9 mouse cellular contexts compared by ENCODE assay signal in the genomic region with DNA sequence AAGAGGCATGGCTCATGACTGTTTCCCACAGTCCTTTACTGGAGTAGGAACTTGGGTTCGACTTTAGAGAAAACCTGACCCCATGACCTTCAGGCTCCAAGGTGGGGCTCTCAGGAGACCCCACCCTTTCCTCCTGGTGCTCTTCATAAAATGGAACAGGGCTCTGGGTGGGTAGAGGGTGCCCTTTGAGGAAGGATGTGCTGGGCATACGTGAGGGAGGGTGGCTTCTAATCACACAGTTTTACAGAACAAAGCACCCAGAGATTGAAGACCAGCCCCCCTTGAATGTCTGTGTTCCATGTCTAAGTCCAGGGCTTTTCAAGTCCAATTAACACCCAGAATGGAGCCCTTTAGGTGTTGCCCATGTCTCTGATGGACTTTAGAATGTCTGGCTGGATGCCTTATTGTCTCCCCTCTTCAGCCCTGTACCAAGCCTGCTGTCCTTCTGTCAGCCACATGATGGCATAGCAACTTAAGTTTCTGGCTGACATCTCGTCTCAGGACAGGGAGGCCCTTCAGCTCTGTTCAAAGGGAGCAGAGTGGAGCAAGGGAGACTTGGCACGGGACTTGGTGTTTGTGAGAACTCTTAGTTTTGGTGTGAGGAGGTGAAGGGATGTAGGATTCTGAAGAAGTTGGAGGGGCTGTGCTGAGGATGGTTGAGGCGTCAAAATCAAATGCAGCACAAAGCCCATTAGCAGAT.
DNase-seq lines count a peak whose midpoint lies in the region; ATAC-seq and TF ChIP-seq lines count a peak whose summit lies in the region.
"Had no signal": no experiment of that assay in that cellular context is flagged by ENCODE, and none has a peak within 500 bp of the region (broad histone marks: within the 10 kb centered on the region; RNA-seq: fewer than 3 reads in every experiment).

No protein-coding gene starts in this region.

- no peaks in the 10 kb centered on the region for H3K79me2 ChIP-seq in heart, adult 2 months (replicated peaks; ENCODE audit: control insufficient read depth, insufficient read depth, low read length)

- peaks cover 7% of the 10 kb centered on the region for H3K4me1 ChIP-seq in heart, adult 2 months (ENCODE audit: control insufficient read depth, insufficient read depth, low read length)
- H3K4me1 ChIP-seq in kidney, postnatal 0 days (replicated peaks; ENCODE audit: insufficient read depth, low read length), result no peaks in the 10 kb centered on the region

- ATAC-seq in kidney, postnatal 0 days (replicated peaks; ENCODE audit: low FRiP score, low read depth), result 0 out of 2 replicates have a peak, but pooled peaks have one; percentile 17

- no peaks in the 10 kb centered on the region for H3K27me3 ChIP-seq in heart, adult 2 months (ENCODE audit: control insufficient read depth, insufficient read depth, low read length)
- H3K27me3 ChIP-seq in kidney, postnatal 0 days (ENCODE audit: insufficient read depth, low read length), result no peaks in the 10 kb centered on the region

- TF ChIP-seq EP300 in heart, adult 2 months (IDR thresholded peaks at IDR 0.05; ENCODE audit: insufficient read depth, low read depth, low read length), result peak; percentile 89

- 44% methylated on average over 5 of the region's 5 CpGs for WGBS in heart, adult 2 months
- 51% methylated on average over 5 of the region's 5 CpGs for WGBS in kidney, postnatal 0 days

- H3K9ac ChIP-seq in heart, adult 2 months (ENCODE audit: low read depth, low read length), result no peak overlapping the region
- H3K9ac ChIP-seq in kidney, postnatal 0 days (ENCODE audit: low read depth, low read length), result no peak overlapping the region

- TF ChIP-seq CTCF in heart, adult 2 months (IDR thresholded peaks at IDR 0.05), result peak; percentile 73
- TF ChIP-seq CTCF in kidney, postnatal 0 days (IDR thresholded peaks at IDR 0.05; ENCODE audit: low read depth), result peak; percentile 86

- intact Hi-C loops in heart, adult 2 months (cut with DNase I), result loop anchor here (2.0 to 10.0 kb wide), 6 partner anchors 236 to 1348 kb away; no protein-coding TSS in a partner anchor

- no peak overlapping the region for H3K4me3 ChIP-seq in heart, adult 2 months
- H3K4me3 ChIP-seq in kidney, postnatal 0 days (replicated peaks; ENCODE audit: low read depth, low read length), result no peak overlapping the region
- H3K4me3 ChIP-seq: myocyte had no signal

- DNase-seq in urinary bladder, postnatal 25 days (ENCODE audit: low spot score), result peak; percentile 14
- no peak for DNase-seq in urinary bladder, postnatal 10 days (ENCODE audit: low spot score)
- peak; percentile 79 for DNase-seq in embryo, embryonic 11 days
- peak; percentile 45 for DNase-seq in heart, adult 2 months
- peak; percentile 91 for DNase-seq in kidney, postnatal 0 days (ENCODE audit: low spot score)
- peak; percentile 6 to 22 for DNase-seq in lung, adult 18-20 months
- peak; percentile 26 for DNase-seq in retina, adult 2 months (ENCODE audit: low read depth, low spot score)
- no peak for DNase-seq in spleen, postnatal 10 days (ENCODE audit: low spot score in 2 of 2)

- H3K36me3 ChIP-seq in heart, adult 2 months (ENCODE audit: control insufficient read depth, insufficient read depth, low read length), result no peaks in the 10 kb centered on the region
- no peaks in the 10 kb centered on the region for H3K36me3 ChIP-seq in kidney, postnatal 0 days (ENCODE audit: insufficient read depth, low read length)

- TF ChIP-seq POLR2A in heart, adult 2 months (IDR thresholded peaks at IDR 0.05; ENCODE audit: insufficient read depth, low read depth, low read length), result no peak

- no peak overlapping the region for H3K27ac ChIP-seq in heart, adult 2 months
- no peak overlapping the region for H3K27ac ChIP-seq in kidney, postnatal 0 days

- no peak overlapping the region for H3K4me2 ChIP-seq in kidney, postnatal 0 days (ENCODE audit: low read length)

- H3K9me3 ChIP-seq in kidney, postnatal 0 days (replicated peaks; ENCODE audit: low read length), result no peaks in the 10 kb centered on the region

Comparison
In these comparisons a context has a peak if more than half of its experiments do, and no peak if none do; other contexts are left out.
1. DNase-seq: peak in urinary bladder, postnatal 25 days (single experiment), embryo, embryonic 11 days (single experiment), heart, adult 2 months (2 of 2), kidney, postnatal 0 days (single experiment), lung, adult 18-20 months (2 of 2) and retina, adult 2 months (single experiment); none in urinary bladder, postnatal 10 days (single experiment) and spleen, postnatal 10 days (0 of 2).